Mouse (Mus musculus): ENCODE data around the gene Arhgap8. TPM values are rescaled to one million over a fixed set of nuclear protein-coding genes. Genes with fewer than 3 reads are reported as not detected.

Arhgap8 gene
- total and polyA plus RNA-seq, 3 experiments = 0.08 TPM; not detected in 2

DNA sequence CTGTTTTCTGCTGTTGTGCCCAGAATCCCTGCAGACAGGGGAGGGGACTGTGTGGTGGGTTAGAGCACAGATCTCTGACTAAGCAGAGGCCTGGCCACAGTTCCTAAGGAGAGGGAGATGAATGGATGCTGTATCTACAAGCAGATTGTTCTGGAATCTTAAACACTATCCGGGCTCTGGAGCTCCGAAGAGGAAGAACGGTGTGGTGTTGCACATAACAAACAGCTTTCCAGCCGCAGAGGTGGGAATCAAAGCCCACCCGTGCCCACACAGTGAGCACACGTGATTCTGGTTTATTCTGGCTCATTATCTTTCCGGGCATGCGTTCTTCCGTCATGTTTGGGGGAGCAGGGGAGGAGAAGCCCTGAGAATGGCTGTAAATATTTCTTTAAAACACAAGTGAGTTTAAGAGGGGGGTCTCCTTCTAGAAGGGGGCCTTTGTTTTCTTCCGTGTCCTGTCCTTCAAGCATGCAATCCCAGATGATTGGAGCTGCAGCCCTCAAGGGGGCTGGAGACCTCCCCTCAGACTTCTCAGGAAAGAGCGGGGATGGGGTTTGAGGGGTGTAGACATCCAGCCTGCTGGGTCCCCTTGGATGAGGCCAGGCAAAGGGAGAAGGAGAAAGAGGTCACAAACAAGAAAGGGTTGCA, 16.6 kb downstream of the Arhgap8 start:
- Histone ChIP-seq H3K27ac (ENCODE audit: insufficient read depth, low read depth) (no peak overlapping the region), H3K36me3 (replicated peaks in 1 of 2; ENCODE audit: control insufficient read depth in 1 of 2, insufficient read depth in 1 of 2, low read length in 1 of 2) (no peaks in the 10 kb centered on the region), H3K4me1 (ENCODE audit: control insufficient read depth in 1 of 2, insufficient read depth in 2 of 2) (peaks cover 0 to 8% of the 10 kb centered on the region in 2 experiments; a peak in 2 of 4 replicates), H3K9me3 (replicated peaks; ENCODE audit: low read length) (no peaks in the 10 kb centered on the region), H3K4me2 (ENCODE audit: insufficient read depth, low read depth, poor library complexity, severe bottlenecking) (no peak overlapping the region), H3K27me3 (replicated peaks) (peaks cover 2% of the 10 kb centered on the region), H3K4me3 (replicated peaks in 1 of 3; ENCODE audit: low read depth in 2 of 3, low read length in 2 of 3, poor library complexity in 1 of 3) (no peak overlapping the region), H3K79me2 (replicated peaks; ENCODE audit: control insufficient read depth, extremely low read depth, insufficient read depth, poor library complexity, severe bottlenecking) (no peaks in the 10 kb centered on the region), H3K9ac (ENCODE audit: insufficient read depth, low read depth) (no peak overlapping the region)
- in situ Hi-C loops (cut with MboI; ENCODE audit: low pct_ligation_motif_present, low pct_unique_long_range_greater_than_20kb, low sequenced_read_pairs) (no loop called here), dilution Hi-C loops (cut with MboI; ENCODE audit: extremely low pct_ligation_motif_present, extremely low pct_unique_long_range_greater_than_20kb, low sequenced_read_pairs) (no loop called here)
- DNase-seq (ENCODE audit: extremely low read depth) = no peak
- TF ChIP-seq CTCF (conservative IDR thresholded peaks at IDR 0.05 in 1 of 2, IDR thresholded peaks at IDR 0.05 in 1 of 2; ENCODE audit: low read depth in 2 of 2, low read length in 2 of 2) (no peak), ZC3H11A (IDR thresholded peaks at IDR 0.05; ENCODE audit: low read depth, low read length) (no peak), HCFC1 (IDR thresholded peaks at IDR 0.05; ENCODE audit: low read depth, low read length) (no peak), ETS1 (conservative IDR thresholded peaks at IDR 0.05; ENCODE audit: low read depth, low read length) (no peak), CHD2 (IDR thresholded peaks at IDR 0.05; ENCODE audit: low read length) (no peak), EP300 (IDR thresholded peaks at IDR 0.05; ENCODE audit: low read length) (no peak), USF1 (IDR thresholded peaks at IDR 0.05; ENCODE audit: low read depth, low read length) (no peak), TCF12 (IDR thresholded peaks at IDR 0.05; ENCODE audit: low read depth, low read length) (no peak)

DNA sequence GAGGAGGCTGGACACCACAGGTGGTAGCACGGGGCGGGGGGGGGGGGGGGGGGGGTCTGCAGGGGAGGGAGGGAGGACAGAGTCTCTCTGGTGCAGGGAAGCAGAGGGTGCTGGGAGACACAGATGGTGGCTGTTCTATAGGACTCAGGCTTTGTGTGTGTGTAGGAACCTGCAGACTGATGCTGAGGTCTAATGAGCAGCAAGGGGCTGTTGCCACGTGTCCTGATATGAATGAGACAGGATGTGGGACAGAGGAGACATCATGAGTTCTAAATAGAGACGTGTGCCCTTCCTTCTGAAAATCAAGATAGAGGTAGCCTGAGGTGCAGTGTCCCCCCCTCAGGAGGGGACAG, 17.1 kb downstream of the Arhgap8 start:
- no peak overlapping the region for H3K4me3 ChIP-seq (replicated peaks in 1 of 3; ENCODE audit: low read depth in 2 of 3, low read length in 2 of 3, poor library complexity in 1 of 3)
- in situ Hi-C loops (cut with MboI; ENCODE audit: low pct_ligation_motif_present, low pct_unique_long_range_greater_than_20kb, low sequenced_read_pairs) = no loop called here
- dilution Hi-C loops (cut with MboI; ENCODE audit: extremely low pct_ligation_motif_present, extremely low pct_unique_long_range_greater_than_20kb, low sequenced_read_pairs) = no loop called here
- TF ChIP-seq USF2 (conservative IDR thresholded peaks at IDR 0.05; ENCODE audit: low read depth, low read length) (no peak), MYC (IDR thresholded peaks at IDR 0.05; ENCODE audit: low read depth, low read length) (no peak), CHD1 (IDR thresholded peaks at IDR 0.05; ENCODE audit: low read depth, low read length) (no peak), MEF2A (IDR thresholded peaks at IDR 0.05; ENCODE audit: borderline replicate concordance, low read depth, low read length) (no peak), NRF1 (IDR thresholded peaks at IDR 0.05; ENCODE audit: low read depth, low read length) (no peak), JUN (IDR thresholded peaks at IDR 0.05; ENCODE audit: insufficient read depth, low read depth, low read length) (no peak), ZMIZ1 (IDR thresholded peaks at IDR 0.05; ENCODE audit: low read depth, low read length) (no peak), PAX5 (IDR thresholded peaks at IDR 0.05; ENCODE audit: low read length) (no peak), KAT2A (IDR thresholded peaks at IDR 0.05; ENCODE audit: insufficient replicate concordance, low read length) (no peak), EP300 (IDR thresholded peaks at IDR 0.05; ENCODE audit: low read length) (no peak), IRF4 (IDR thresholded peaks at IDR 0.05; ENCODE audit: low read depth, low read length) (no peak), CHD2 (IDR thresholded peaks at IDR 0.05; ENCODE audit: low read length) (no peak), NELFE (IDR thresholded peaks at IDR 0.05; ENCODE audit: low read depth, low read length) (no peak)
- H3K9me3 ChIP-seq (replicated peaks; ENCODE audit: low read length) = no peaks in the 10 kb centered on the region
- no peak overlapping the region for H3K9ac ChIP-seq (ENCODE audit: insufficient read depth, low read depth)
- H3K4me1 ChIP-seq (ENCODE audit: control insufficient read depth in 1 of 2, insufficient read depth in 2 of 2) = peaks cover 0 to 8% of the 10 kb centered on the region in 2 experiments; a peak in 2 of 4 replicates
- H3K27me3 ChIP-seq (replicated peaks) = peaks cover 2% of the 10 kb centered on the region
- DNase-seq (ENCODE audit: extremely low read depth) = no peak
- no peak overlapping the region for H3K4me2 ChIP-seq (ENCODE audit: insufficient read depth, low read depth, poor library complexity, severe bottlenecking)
- H3K27ac ChIP-seq (ENCODE audit: insufficient read depth, low read depth) = no peak overlapping the region
- no peaks in the 10 kb centered on the region for H3K79me2 ChIP-seq (replicated peaks; ENCODE audit: control insufficient read depth, extremely low read depth, insufficient read depth, poor library complexity, severe bottlenecking)
- no peaks in the 10 kb centered on the region for H3K36me3 ChIP-seq (replicated peaks in 1 of 2; ENCODE audit: control insufficient read depth in 1 of 2, insufficient read depth in 1 of 2, low read length in 1 of 2)
